In the genomic region with DNA sequence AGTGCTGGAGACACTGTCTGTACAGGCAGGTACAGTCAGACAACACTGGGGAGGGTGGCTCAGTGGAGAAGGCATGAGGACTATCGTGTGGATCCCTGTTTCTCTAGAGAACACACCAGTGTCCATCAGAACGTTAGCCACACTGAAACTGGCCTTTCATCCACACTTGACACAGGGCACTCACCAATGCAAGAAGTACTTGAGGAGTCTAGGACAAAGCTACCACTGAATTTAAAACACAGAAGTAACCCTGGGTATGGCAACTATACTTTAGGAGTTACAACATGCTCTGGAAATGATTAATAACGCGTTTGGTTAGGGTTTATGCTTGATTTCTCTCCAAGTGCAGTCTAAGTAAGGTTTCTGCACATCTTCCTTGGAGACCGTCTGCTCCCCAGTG, we compare ENCODE assay signal across 36 mouse cellular contexts.
"Had no signal": no experiment of that assay in that cellular context is flagged by ENCODE, and none has a peak within 500 bp of the region (broad histone marks: within the 10 kb centered on the region; RNA-seq: fewer than 3 reads in every experiment).

No protein-coding gene starts in this region.

- H3K9me3 ChIP-seq: heart, embryonic 10.5 days; heart, embryonic 12.5 days; heart, embryonic 13.5 days; heart, embryonic 15.5 days; hindbrain, embryonic 10.5 days; hindbrain, embryonic 12.5 days; hindbrain, embryonic 13.5 days; hindbrain, embryonic 15.5 days; intestine, embryonic 15.5 days; kidney, embryonic 15.5 days had no signal

- ATAC-seq: hindbrain, embryonic 16.5 days; hindbrain, postnatal 0 days; inflammation-experienced regulatory T-cells, adult 6 months; intestine, embryonic 15.5 days; intestine, embryonic 16.5 days; intestine, postnatal 0 days had no signal

- H3K36me3 ChIP-seq: heart, embryonic 15.5 days; hindbrain, embryonic 15.5 days; intestine, embryonic 15.5 days had no signal

- H3K4me1 ChIP-seq: heart, embryonic 10.5 days; heart, embryonic 12.5 days; heart, embryonic 15.5 days; hindbrain, embryonic 10.5 days; hindbrain, embryonic 12.5 days; hindbrain, embryonic 13.5 days; hindbrain, embryonic 15.5 days; kidney, embryonic 15.5 days had no signal

- H3K27me3 ChIP-seq: heart, embryonic 12.5 days; heart, embryonic 13.5 days; heart, embryonic 15.5 days; hindbrain, embryonic 12.5 days; hindbrain, embryonic 13.5 days; hindbrain, embryonic 15.5 days; intestine, embryonic 15.5 days; kidney, embryonic 15.5 days had no signal

- H3K4me3 ChIP-seq: heart, adult 2 months; heart, embryonic 10.5 days; heart, embryonic 12.5 days; heart, embryonic 13.5 days; heart, embryonic 15.5 days; hindbrain, embryonic 10.5 days; hindbrain, embryonic 12.5 days; hindbrain, embryonic 13.5 days; hindbrain, embryonic 15.5 days; intestine, embryonic 15.5 days; kidney, embryonic 15.5 days; layer of hippocampus, adult 2 months had no signal

- H3K4me2 ChIP-seq: heart, embryonic 11.5 days; heart, embryonic 12.5 days; heart, embryonic 13.5 days; heart, embryonic 15.5 days; hindbrain, embryonic 12.5 days; hindbrain, embryonic 13.5 days; hindbrain, embryonic 14.5 days; hindbrain, embryonic 15.5 days; intestine, embryonic 15.5 days; kidney, embryonic 15.5 days had no signal

- DNase-seq: heart, adult 18-20 months; heart, adult 2 months; heart, postnatal 10 days; heart, postnatal 14 days; heart, postnatal 36 days; heart, postnatal 4 days; kidney, adult 11 months; kidney, adult 18-20 months; kidney, adult 2 months; kidney, adult 8-10 months; kidney, adult 9 months; kidney, postnatal 10 days; kidney, postnatal 14 days; kidney, postnatal 25 days; kidney, postnatal 36 days; kidney, postnatal 4 days; layer of hippocampus, adult 9-11 months had no signal

- H3K9ac ChIP-seq: heart, embryonic 12.5 days; heart, embryonic 13.5 days; heart, embryonic 15.5 days; hindbrain, embryonic 12.5 days; hindbrain, embryonic 13.5 days; hindbrain, embryonic 14.5 days; hindbrain, embryonic 15.5 days; intestine, embryonic 15.5 days; kidney, embryonic 15.5 days had no signal

- H3K27ac ChIP-seq: heart, adult 2 months; heart, embryonic 10.5 days; heart, embryonic 13.5 days; heart, embryonic 15.5 days; hindbrain, embryonic 10.5 days; hindbrain, embryonic 12.5 days; hindbrain, embryonic 13.5 days; hindbrain, embryonic 14.5 days; hindbrain, embryonic 15.5 days; hindbrain, postnatal 0 days; intestine, embryonic 15.5 days; kidney, embryonic 15.5 days; kidney, postnatal 0 days; layer of hippocampus, adult 2 months had no signal
